Mouse (Mus musculus) intestine, embryonic 14.5 days (tissue): Measurements from ENCODE around the gene Eif3l. TPM values are rescaled to one million over a fixed set of nuclear protein-coding genes. Genes with fewer than 3 reads are reported as not detected.

Experiments used
- ATAC-seq: fragments of 200-750 bp; cut with Nextera tagmentation; replicated peaks from 2 replicates; pipeline ENCODE4 v1.8.0; 2017; ENCODE audit warnings: low read depth, moderate number of reproducible peaks, moderate TSS enrichment, moderate library complexity; ENCODE audit not compliant: low FRiP score, low TSS enrichment
- DNase-seq: peaks from one replicate; pipeline ENCODE4 v3.0.0-alpha.2; 2018; ENCODE audit warnings: low spot score
- H3K27ac ChIP-seq: fragments of 300-500 bp; sonication (generic); 2 replicates; pipeline ENCODE4 v1.5.1; 2014; ENCODE audit warnings: low read depth, mild to moderate bottlenecking, control low read depth
- H3K27me3 ChIP-seq: fragments of 300-500 bp; sonication (generic); replicated peaks from 2 replicates; pipeline ENCODE4 v1.6.1; 2014; ENCODE audit warnings: low read length, control low read depth; ENCODE audit not compliant: control insufficient read depth, insufficient read depth
- H3K36me3 ChIP-seq: fragments of 300-500 bp; sonication (generic); 2 replicates; pipeline ENCODE4 v1.6.1; 2014; ENCODE audit warnings: low read length, control low read depth; ENCODE audit not compliant: control insufficient read depth, insufficient read depth
- H3K4me1 ChIP-seq: fragments of 300-500 bp; sonication (generic); replicated peaks from 2 replicates; pipeline ENCODE4 v1.6.1; 2014; ENCODE audit warnings: low read length, control low read depth, mixed read lengths; ENCODE audit not compliant: control insufficient read depth, insufficient read depth
- H3K4me2 ChIP-seq: fragments of 300-500 bp; sonication (generic); 2 replicates; pipeline ENCODE4 v1.6.1; 2014; ENCODE audit warnings: low read length
- H3K4me3 ChIP-seq: fragments of 300-500 bp; sonication (generic); 2 replicates; pipeline ENCODE4 v1.5.1; 2014; ENCODE audit warnings: low read depth, low read length, control low read depth, mixed read lengths
- H3K9ac ChIP-seq: fragments of 300-500 bp; sonication (generic); 2 replicates; pipeline ENCODE4 v1.6.1; 2014; ENCODE audit warnings: mild to moderate bottlenecking, low read length
- H3K9me3 ChIP-seq: fragments of 300-500 bp; sonication (generic); 2 replicates; pipeline ENCODE4 v1.6.1; 2016; ENCODE audit warnings: low read length, control low read depth; ENCODE audit not compliant: control insufficient read depth
- WGBS: fragments of 180-500 bp; shearing (Covaris S2); extraction: QIAGEN DNeasy Blood & Tissue Kit; methylation state at CpG from one replicate; pipeline ENCODE4 v1.1.7; 2014; 5-methylcytosine and 5-hydroxymethylcytosine counted together
- polyA plus RNA-seq: library from polyadenylated mRNA; unstranded; fragments of >200 nt; fragmentation: Nextera tagmentation; extraction: Ambion mirVana; gene quantifications from 2 replicates; pipeline ENCODE4 v1.2.1, GENCODE M21; 2014

The Eif3l gene
- polyA plus RNA-seq, 1 experiment from 2014 or later, result 244 TPM

DNA sequence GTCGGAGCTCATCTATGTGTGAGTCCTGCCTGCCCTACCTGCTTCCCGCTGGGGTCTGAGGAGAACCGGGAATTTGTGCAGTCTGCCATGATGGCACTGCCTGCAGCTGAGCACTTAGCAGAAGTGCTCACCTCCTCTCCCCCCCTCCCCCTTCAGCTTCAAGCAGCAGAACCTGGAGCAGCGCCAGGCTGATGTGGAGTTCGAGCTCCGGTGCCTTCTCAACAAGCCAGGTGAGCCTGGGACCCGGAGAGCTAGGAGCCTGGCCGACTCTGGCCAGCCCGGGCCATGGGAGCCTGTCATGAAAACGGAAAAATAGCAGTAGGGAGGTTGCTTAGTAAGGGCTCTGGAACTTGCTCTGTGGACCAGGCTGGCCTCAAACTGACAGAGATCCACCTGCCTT is 55.8 kb downstream of the Eif3l start:
- 82% methylated on average over 10 of the region's 10 CpGs for WGBS
- H3K36me3 ChIP-seq, result peaks cover 69% of the 10 kb centered on the region

DNA sequence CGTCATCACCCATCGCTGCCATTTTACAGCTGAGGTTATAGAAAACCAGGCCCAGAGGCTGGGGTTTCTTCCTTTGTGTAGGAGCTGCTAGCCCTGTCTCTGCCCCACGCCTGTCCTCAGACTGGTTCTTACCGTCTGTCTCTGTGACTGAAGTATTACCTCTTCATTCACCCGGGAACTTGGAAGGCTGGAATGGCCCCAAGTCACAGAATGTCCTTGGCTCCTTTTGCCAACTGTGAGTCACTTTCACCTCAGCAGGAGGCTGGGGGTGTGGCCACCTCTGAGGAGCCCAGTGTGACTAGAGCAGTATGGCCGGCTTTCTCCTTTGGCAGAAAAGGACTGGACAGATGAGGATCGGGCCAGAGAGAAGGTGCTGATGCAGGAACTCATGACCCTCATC is 56.5 kb downstream of the Eif3l start:
- Histone ChIP-seq H3K4me1 (no peaks in the 10 kb centered on the region), H3K27ac (no peak overlapping the region), H3K27me3 (no peaks in the 10 kb centered on the region), H3K4me3 (no peak overlapping the region), H3K4me2 (no peak overlapping the region), H3K9ac (no peak overlapping the region), H3K36me3 (peaks cover 63% of the 10 kb centered on the region), H3K9me3 (no peaks in the 10 kb centered on the region)
- 68% methylated on average over 7 of the region's 7 CpGs for WGBS
- DNase-seq (no peak), ATAC-seq (no peak)

More for the DNA sequence above, 55.8 kb downstream of the Eif3l start:
- Histone ChIP-seq H3K27ac (no peak overlapping the region), H3K4me1 (no peaks in the 10 kb centered on the region), H3K4me3 (no peak overlapping the region), H3K9me3 (no peaks in the 10 kb centered on the region), H3K4me2 (no peak overlapping the region), H3K27me3 (no peaks in the 10 kb centered on the region), H3K9ac (no peak overlapping the region)
- no peak for ATAC-seq
- DNase-seq, result no peak

DNA sequence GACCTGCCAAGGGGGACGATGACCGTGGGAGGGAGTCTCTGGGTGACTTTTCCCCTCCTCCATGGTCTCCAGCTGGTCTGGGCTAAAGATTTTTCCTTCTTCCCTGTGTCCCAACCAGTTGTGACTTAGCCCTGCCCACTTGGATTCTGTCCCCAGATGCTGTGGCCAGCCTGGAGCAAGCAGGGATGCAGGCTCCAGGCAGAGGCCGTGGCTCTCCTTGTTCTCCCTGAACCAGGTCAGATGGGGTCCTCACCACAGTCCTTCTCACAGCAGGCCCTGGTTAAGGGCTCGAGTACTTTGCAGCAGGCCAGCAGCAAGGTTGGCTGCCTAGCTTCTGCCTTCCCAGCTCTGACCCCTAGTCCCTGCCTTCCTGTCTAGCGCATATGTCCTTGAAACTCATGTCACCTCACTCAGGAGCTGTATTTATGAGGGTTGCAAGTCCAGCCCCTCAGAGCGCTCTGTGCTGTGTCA is 58.2 kb downstream of the Eif3l start:
- H3K27me3 ChIP-seq, result no peaks in the 10 kb centered on the region
- DNase-seq (no peak), ATAC-seq (no peak)
- no peaks in the 10 kb centered on the region for H3K9me3 ChIP-seq
- H3K4me1 ChIP-seq, result no peaks in the 10 kb centered on the region
- 82% methylated on average over 6 of the region's 6 CpGs for WGBS
- H3K4me3 ChIP-seq, result no peak overlapping the region
- H3K4me2 ChIP-seq, result no peak overlapping the region
- H3K36me3 ChIP-seq, result peaks cover 48% of the 10 kb centered on the region
- H3K27ac ChIP-seq, result no peak overlapping the region
- H3K9ac ChIP-seq, result no peak overlapping the region

DNA sequence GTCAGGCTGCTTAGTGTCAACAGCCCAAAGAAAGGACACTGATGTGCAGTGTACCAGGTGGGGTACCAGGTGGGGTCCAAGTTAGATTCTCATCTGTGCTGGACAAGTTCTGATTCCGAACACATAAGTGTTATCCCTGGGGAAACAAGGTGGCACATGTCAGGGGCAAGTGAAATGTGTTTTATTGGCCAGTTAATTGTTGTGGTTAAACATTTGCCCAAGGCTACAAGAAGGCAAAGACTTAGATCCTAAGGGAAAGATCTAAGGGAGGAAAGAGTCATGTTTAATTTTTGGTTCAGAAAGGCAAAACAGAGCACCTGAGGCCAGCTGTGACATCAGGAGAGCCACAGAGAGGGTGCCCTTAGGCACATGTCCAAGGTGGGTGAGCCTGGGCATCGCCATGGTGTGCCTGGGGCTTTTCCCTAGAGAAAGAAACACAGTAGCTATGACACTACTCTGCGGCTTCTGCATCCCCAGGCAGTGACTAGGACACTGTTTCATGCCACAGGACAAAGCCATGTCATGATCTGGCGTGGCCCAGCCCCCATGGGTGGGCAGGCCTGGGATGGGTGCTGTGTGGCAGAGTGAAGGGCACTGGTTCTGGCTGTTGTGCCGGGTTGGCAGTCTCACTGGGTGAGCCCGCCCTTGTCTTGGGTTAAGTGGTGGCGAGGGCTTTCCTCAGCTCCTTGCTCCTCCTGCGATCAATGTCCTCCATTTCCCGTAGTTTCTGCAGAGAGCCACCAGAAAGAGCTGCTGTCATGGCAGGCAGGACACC is 59.7 kb downstream of the Eif3l start:
- Histone ChIP-seq H3K4me3 (no peak overlapping the region), H3K27ac (no peak overlapping the region), H3K4me1 (no peaks in the 10 kb centered on the region), H3K9me3 (no peaks in the 10 kb centered on the region), H3K27me3 (no peaks in the 10 kb centered on the region), H3K36me3 (peaks cover 42% of the 10 kb centered on the region), H3K9ac (no peak overlapping the region), H3K4me2 (no peak overlapping the region)
- no peak for ATAC-seq
- 87% methylated on average over 9 of the region's 9 CpGs for WGBS
- no peak for DNase-seq

DNA sequence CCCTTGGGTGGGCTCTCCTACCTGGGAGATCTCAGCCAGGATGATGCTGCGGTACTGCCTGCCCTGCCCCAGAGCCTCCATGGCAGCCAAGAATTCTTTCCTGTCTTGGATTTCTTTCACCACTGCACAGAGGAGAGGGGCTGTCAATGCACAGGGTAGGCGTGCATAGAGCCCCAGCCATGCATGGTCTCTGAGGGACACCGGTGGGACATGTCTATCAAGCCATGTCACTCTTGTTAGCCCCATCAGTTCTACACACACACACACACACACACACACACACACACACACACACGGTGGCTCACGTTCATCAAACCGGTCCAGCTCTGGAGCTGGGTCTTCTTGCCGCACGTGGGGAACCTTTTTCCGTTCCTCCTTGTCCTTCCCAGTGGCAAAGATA is 60.4 kb downstream of the Eif3l start:
- DNase-seq (no peak), ATAC-seq (no peak)
- Histone ChIP-seq H3K4me2 (no peak overlapping the region), H3K4me3 (no peak overlapping the region), H3K27me3 (no peaks in the 10 kb centered on the region), H3K9ac (no peak overlapping the region), H3K27ac (no peak overlapping the region), H3K9me3 (no peaks in the 10 kb centered on the region), H3K4me1 (no peaks in the 10 kb centered on the region; the same call in 1 of the 2 replicates), H3K36me3 (peaks cover 36% of the 10 kb centered on the region)
- WGBS, result 77% methylated on average over 9 of the region's 9 CpGs

DNA sequence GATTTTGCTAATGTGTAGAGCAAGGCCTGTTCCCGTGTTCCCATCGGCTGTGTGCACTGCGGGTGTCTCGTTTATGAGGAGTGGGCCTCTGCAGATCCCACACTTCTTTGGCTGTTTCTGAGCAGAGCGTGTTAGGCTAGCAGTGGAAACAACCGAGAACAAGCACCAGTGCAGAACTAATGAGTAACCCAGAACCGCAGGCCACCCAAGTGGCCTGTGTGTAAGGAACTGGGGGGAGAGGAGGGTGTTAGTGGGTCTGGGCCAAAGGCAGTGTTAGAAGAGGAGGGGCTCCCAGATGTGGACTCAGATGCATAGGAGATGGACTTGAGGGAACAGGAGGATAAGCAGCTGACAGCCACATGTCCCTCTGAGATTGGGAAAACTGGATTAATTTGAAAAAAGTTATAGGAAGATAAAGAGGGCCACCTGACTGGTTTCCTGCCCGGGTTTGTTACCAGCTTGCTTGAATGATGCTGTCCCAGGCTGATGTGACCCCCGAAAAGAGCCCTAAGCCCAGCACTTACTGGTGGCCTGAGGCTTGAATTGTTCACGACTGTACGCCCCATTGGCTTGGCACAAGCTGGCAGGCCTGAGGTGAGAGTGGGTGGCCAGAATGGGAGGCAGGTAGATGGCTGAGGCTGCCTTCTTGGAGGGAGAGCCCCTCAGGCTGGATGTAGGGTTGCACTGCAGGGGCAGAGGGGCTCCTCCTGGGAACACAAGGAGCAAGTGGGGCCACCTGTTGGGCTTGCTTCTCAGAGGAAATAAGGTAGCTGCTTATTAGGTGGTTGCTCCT is 61.0 kb downstream of the Eif3l start:
- no peak for ATAC-seq
- 69% methylated on average over 11 of the region's 11 CpGs for WGBS
- H3K27ac ChIP-seq, result no peak overlapping the region
- no peak overlapping the region for H3K9ac ChIP-seq
- no peaks in the 10 kb centered on the region for H3K27me3 ChIP-seq
- H3K4me1 ChIP-seq, result no peaks in the 10 kb centered on the region; the same call in 1 of the 2 replicates
- DNase-seq, result no peak
- peaks cover 29% of the 10 kb centered on the region for H3K36me3 ChIP-seq
- no peak overlapping the region for H3K4me2 ChIP-seq
- no peaks in the 10 kb centered on the region for H3K9me3 ChIP-seq
- H3K4me3 ChIP-seq, result no peak overlapping the region

DNA sequence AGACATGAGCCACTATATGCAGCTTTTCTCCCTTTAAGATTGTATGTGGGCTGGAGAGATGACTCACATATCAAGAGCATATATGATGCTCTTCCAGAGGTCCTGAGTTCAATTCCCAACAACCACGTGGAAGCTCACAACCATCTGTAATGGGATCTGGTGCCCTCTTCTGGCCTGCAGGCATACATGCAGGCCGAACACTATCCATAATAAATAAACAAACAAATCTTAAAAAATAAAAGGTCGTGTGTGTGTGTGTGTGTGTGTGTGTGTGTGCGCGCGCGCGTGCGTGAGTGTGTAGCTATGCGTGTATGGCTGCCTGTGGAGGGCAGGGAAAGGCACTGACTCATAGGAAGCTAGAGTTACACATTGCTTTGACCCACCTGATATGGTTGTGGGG is 64.7 kb downstream of the Eif3l start:
- peaks cover 7% of the 10 kb centered on the region; the same call in 1 of the 2 replicates for H3K4me1 ChIP-seq
- 63% methylated on average over 10 of the region's 10 CpGs for WGBS
- no peak overlapping the region for H3K27ac ChIP-seq
- H3K27me3 ChIP-seq, result no peaks in the 10 kb centered on the region
- no peaks in the 10 kb centered on the region for H3K9me3 ChIP-seq
- H3K4me3 ChIP-seq, result no peak overlapping the region
- ATAC-seq, result no peak
- no peak overlapping the region for H3K4me2 ChIP-seq
- no peak overlapping the region for H3K9ac ChIP-seq
- peaks cover 8% of the 10 kb centered on the region for H3K36me3 ChIP-seq
- no peak for DNase-seq

DNA sequence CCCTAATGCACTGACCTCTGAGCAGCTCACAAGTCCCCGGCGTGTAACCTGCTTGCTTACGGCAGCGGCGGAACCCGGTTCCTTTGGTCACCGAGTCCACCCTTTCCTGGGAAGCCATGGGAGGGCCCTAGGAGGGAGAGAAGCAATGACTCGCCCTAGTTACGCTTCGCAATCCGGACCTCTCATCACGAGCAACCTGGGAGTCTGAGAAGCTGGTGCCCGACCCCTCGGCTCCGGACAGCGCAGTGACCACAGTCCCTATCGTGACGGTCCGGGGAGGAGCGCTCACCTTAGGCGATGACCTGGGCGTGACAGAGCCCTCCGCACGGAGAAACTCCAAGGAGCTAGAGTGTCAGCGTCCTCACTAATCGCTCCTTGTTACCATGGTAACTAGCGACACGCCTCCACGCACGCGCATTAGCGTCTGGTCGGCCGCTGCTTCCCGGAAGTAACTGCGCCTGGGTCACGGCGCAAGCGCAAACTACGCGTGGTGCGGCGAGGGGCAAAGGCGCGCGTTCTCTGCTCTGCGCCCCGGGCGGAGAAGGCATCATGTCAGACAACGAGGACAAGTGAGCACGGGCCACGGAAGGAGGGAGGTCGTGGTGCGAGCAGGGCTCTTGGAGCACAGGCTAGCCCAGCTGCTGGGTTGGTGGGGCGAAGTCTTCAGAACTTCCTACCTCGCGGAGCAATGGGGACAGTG is 66.0 kb downstream of the Eif3l start, which contains the start of the genes Polr2f and 1700088E04Rik:
Gene Polr2f, plus strand, starts transcription at position 144 of the 700 bp plus-strand sequence.
Gene 1700088E04Rik, minus strand, starts transcription at position 388 of the 700 bp plus-strand sequence.
- Histone ChIP-seq H3K9ac (peak within 1 kb of the TSS; percentile 74), H3K27me3 (no peaks in the 10 kb centered on the region), H3K4me3 (peak within 1 kb of the TSS; percentile 98), H3K4me2 (peak within 1 kb of the TSS; percentile 69), H3K27ac (0 out of 2 replicates have a peak within 1 kb of the TSS, but pooled peaks have one; percentile 27), H3K4me1 (peaks cover 7% of the 10 kb centered on the region; the same call in 1 of the 2 replicates), H3K36me3 (peaks cover 22% of the 10 kb centered on the region), H3K9me3 (no peaks in the 10 kb centered on the region)
- peak; percentile 97 for DNase-seq
- under 1% methylated on average over 57 of the region's 57 CpGs for WGBS
- peak; percentile 87 for ATAC-seq
